Mouse (Mus musculus): ENCODE measurements around the gene Usp19. TPM values are rescaled to one million over a fixed set of nuclear protein-coding genes. Genes with fewer than 3 reads are reported as not detected.

Gene Usp19
- polyA plus RNA-seq, 1 experiment = 173 TPM

DNA sequence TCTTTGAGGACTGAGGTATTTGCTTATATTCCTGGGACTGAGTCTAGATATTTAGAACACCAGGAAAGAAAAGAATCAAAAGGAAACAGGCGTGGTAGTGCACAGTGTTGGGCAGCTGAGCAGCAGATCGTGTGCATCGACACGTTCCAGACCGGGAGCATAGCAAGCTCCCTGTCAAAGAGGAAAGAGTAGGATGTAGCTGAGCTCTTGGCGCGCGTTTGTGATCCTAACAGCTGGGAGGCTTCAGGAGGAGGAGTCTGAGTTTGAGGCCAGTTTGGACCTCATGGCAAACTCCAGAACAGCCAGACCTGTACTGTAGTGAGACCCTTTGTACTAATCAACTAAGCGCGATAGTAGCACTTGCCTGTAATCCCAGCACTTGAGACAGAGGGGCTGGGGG is 28.2 kb upstream of the Usp19 start:
- Histone ChIP-seq H3K27ac (ENCODE audit: insufficient read depth, low read length) (no peak overlapping the region), H3K4me1 (ENCODE audit: control insufficient read depth, insufficient read depth, low read length) (peaks cover 8% of the 10 kb centered on the region; the same call in 1 of the 2 replicates), H3K4me3 (ENCODE audit: insufficient read depth, low read length) (no peak overlapping the region)
- TF ChIP-seq CTCF (IDR thresholded peaks at IDR 0.05; ENCODE audit: extremely low read depth, insufficient read depth, low read length) = no peak
- TF ChIP-seq POLR2A (IDR thresholded peaks at IDR 0.05; ENCODE audit: extremely low read depth, insufficient read depth, low read length) = no peak

DNA sequence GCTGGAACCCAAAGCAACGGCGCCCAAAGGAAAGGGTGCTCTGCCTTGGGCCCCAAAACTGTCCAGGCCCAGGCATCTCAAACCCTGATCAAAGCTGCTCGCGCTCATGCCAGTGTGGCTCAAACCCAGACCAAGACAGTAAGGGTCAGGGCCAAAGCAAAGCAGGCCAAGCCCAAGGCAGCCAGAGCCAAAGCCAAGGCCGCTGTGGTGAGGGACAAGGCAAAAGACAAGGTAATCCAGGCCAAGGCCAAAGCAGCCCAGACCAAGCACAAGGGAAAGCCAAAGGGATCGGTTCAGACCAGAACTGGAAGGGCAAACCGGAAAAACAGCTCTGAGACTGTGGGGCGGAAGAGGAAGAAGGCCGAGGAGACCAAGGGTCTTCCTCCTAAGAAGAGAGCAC is 26.7 kb upstream of the Usp19 start:
- H3K4me1 ChIP-seq (ENCODE audit: control insufficient read depth, insufficient read depth, low read length) = peaks cover 8% of the 10 kb centered on the region; the same call in 1 of the 2 replicates
- H3K4me3 ChIP-seq (ENCODE audit: insufficient read depth, low read length) = no peak overlapping the region
- TF ChIP-seq CTCF (IDR thresholded peaks at IDR 0.05; ENCODE audit: extremely low read depth, insufficient read depth, low read length) (no peak), POLR2A (IDR thresholded peaks at IDR 0.05; ENCODE audit: extremely low read depth, insufficient read depth, low read length) (no peak)
- no peak overlapping the region for H3K27ac ChIP-seq (ENCODE audit: insufficient read depth, low read length)

DNA sequence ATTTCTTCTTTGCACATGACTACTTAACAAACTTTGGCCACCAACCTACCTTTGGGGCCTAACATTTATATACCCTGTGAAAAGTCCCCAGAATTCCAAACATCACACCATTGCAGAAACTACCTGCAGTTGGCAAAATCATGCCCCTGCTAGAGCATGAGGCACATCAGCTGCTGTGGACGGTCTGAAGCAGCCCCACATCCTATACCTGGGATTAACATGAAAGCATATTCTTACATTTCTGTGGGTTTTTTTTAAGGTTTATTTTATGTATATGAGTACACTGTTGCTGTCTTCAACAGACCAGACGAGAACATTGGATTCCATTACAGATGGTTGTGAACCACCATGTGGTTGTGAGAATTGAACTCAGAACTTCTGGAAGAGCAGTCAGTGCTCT is 24.2 kb upstream of the Usp19 start:
- Histone ChIP-seq H3K4me3 (ENCODE audit: insufficient read depth, low read length) (no peak overlapping the region), H3K27ac (ENCODE audit: insufficient read depth, low read length) (no peak overlapping the region), H3K4me1 (ENCODE audit: control insufficient read depth, insufficient read depth, low read length) (peaks cover 8% of the 10 kb centered on the region; the same call in 1 of the 2 replicates)
- TF ChIP-seq POLR2A (IDR thresholded peaks at IDR 0.05; ENCODE audit: extremely low read depth, insufficient read depth, low read length) = no peak
- no peak for TF ChIP-seq CTCF (IDR thresholded peaks at IDR 0.05; ENCODE audit: extremely low read depth, insufficient read depth, low read length)

DNA sequence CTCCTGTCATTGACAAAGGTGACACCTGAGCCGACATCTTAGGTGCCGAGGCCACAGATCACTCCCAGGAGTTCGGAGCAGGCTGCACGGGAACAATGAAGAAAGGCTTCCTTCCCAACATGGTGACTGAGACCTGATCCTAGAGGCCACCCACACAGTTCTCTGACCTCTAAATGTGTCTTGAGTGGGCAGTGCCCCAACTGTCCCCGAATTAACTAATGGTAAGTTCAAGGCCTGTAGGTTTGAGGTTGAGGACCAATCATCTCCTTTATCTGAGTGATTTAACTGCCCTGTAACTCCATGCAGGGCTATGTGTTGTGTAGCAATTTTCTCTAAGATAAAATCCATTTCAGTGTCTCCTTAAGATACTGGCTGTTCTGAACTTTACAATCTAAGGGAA is 21.0 kb upstream of the Usp19 start:
- Histone ChIP-seq H3K4me1 (ENCODE audit: control insufficient read depth, insufficient read depth, low read length) (no peaks in the 10 kb centered on the region; the same call in none of the 2 replicates), H3K4me3 (ENCODE audit: insufficient read depth, low read length) (no peak overlapping the region), H3K27ac (ENCODE audit: insufficient read depth, low read length) (no peak overlapping the region)
- TF ChIP-seq POLR2A (IDR thresholded peaks at IDR 0.05; ENCODE audit: extremely low read depth, insufficient read depth, low read length) (no peak), CTCF (IDR thresholded peaks at IDR 0.05; ENCODE audit: extremely low read depth, insufficient read depth, low read length) (no peak)

DNA sequence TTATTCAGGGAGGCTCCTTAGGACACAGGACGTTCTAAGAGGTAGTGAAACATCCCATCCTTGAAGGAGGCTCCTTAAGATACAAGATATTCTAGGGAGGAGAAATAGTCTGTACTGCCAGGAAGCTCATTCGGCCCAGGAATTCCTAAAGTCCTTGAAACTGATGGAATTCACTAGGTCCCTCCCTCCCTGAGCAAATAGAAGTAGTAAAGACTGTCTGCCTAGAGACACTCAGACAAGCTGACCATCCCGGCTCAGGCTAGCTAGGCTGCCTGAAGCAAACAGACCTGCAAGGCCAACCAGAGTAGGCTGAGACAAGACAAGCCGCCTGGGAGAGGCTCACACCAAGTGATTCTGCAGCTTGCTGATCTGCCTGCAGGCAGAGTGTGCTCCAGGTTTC is 20.6 kb upstream of the Usp19 start:
- no peak for TF ChIP-seq CTCF (IDR thresholded peaks at IDR 0.05; ENCODE audit: extremely low read depth, insufficient read depth, low read length)
- no peak for TF ChIP-seq POLR2A (IDR thresholded peaks at IDR 0.05; ENCODE audit: extremely low read depth, insufficient read depth, low read length)
- H3K27ac ChIP-seq (ENCODE audit: insufficient read depth, low read length) = no peak overlapping the region
- no peak overlapping the region for H3K4me3 ChIP-seq (ENCODE audit: insufficient read depth, low read length)
- H3K4me1 ChIP-seq (ENCODE audit: control insufficient read depth, insufficient read depth, low read length) = no peaks in the 10 kb centered on the region; the same call in none of the 2 replicates

DNA sequence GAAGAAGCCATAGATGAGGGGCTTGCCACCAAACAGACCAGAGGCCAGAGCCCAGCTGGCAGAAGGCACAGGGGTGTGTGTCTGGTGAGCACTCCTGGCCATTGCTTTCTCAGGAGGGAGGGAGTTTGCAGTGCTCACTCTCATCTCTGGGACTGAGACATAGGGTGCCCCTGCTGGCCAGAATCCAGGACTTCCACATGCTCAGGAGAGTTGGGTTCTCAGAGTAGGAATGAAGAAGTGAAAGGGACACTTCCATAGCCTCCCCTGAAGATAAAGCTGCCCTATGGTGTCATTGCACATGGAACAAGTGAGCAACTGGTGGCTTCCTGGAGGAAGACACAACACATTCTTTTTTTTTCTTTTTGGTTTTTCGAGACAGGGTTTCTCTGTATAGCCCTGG is 15.9 kb upstream of the Usp19 start:
- Histone ChIP-seq H3K4me3 (ENCODE audit: insufficient read depth, low read length) (no peak overlapping the region), H3K4me1 (ENCODE audit: control insufficient read depth, insufficient read depth, low read length) (no peaks in the 10 kb centered on the region; the same call in none of the 2 replicates), H3K27ac (ENCODE audit: insufficient read depth, low read length) (no peak overlapping the region)
- TF ChIP-seq POLR2A (IDR thresholded peaks at IDR 0.05; ENCODE audit: extremely low read depth, insufficient read depth, low read length) = no peak
- no peak for TF ChIP-seq CTCF (IDR thresholded peaks at IDR 0.05; ENCODE audit: extremely low read depth, insufficient read depth, low read length)

DNA sequence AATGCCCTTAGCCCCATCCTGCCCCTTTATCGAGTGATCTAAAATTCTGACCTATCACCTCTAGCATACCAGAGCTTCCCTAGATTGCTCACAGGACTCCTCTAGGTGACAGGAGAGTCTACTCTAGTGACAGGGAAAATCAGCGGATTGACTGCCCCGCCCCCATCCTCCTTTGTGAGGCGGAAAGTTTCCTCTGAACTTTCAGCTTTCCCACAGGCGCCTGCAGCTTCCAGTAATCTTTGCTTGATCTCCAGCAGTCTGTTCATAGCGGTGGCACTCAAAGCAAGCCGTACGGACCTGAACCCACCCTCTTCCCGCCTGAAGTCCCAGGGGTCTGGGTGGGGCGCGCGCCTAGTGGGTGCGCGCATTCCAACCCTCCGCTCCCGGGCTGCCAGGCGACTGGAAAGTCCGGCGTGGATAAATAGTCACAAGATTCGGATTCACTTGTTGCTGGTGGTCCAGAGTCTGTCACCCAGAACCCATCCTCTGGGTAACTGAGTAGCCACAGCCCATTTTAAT is 11.7 kb upstream of the Usp19 start:
- Histone ChIP-seq H3K4me3 (ENCODE audit: insufficient read depth, low read length) (peak overlapping the region; percentile 13; the same call in 1 of the 2 replicates), H3K27ac (ENCODE audit: insufficient read depth, low read length) (no peak overlapping the region; the same call in 1 of the 2 replicates), H3K4me1 (ENCODE audit: control insufficient read depth, insufficient read depth, low read length) (no peaks in the 10 kb centered on the region)
- no peak for TF ChIP-seq CTCF (IDR thresholded peaks at IDR 0.05; ENCODE audit: extremely low read depth, insufficient read depth, low read length)
- no peak for TF ChIP-seq POLR2A (IDR thresholded peaks at IDR 0.05; ENCODE audit: extremely low read depth, insufficient read depth, low read length)

DNA sequence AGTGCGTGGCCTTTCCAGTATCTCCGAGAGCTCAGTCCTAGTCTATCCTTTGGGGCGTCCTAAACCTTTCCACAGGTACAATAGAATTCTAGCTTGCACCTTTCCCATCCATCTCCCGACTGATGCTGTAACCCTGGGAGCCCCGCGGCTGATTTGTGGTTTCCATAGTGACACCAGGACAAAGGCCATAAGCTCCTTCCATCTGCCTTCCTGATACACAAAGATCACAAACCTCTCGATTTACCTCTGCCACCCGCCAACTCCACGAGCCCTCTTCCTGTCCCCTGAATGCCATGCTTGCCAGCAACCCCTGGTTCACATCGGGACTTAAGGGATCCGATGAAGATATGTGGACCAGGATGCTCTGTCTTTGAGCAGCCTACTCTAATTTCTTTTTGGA is 11.2 kb upstream of the Usp19 start:
- no peak for TF ChIP-seq POLR2A (IDR thresholded peaks at IDR 0.05; ENCODE audit: extremely low read depth, insufficient read depth, low read length)
- TF ChIP-seq CTCF (IDR thresholded peaks at IDR 0.05; ENCODE audit: extremely low read depth, insufficient read depth, low read length) = no peak
- no peak overlapping the region; the same call in 1 of the 2 replicates for H3K27ac ChIP-seq (ENCODE audit: insufficient read depth, low read length)
- H3K4me3 ChIP-seq (ENCODE audit: insufficient read depth, low read length) = no peak overlapping the region; the same call in 1 of the 2 replicates
- H3K4me1 ChIP-seq (ENCODE audit: control insufficient read depth, insufficient read depth, low read length) = no peaks in the 10 kb centered on the region

DNA sequence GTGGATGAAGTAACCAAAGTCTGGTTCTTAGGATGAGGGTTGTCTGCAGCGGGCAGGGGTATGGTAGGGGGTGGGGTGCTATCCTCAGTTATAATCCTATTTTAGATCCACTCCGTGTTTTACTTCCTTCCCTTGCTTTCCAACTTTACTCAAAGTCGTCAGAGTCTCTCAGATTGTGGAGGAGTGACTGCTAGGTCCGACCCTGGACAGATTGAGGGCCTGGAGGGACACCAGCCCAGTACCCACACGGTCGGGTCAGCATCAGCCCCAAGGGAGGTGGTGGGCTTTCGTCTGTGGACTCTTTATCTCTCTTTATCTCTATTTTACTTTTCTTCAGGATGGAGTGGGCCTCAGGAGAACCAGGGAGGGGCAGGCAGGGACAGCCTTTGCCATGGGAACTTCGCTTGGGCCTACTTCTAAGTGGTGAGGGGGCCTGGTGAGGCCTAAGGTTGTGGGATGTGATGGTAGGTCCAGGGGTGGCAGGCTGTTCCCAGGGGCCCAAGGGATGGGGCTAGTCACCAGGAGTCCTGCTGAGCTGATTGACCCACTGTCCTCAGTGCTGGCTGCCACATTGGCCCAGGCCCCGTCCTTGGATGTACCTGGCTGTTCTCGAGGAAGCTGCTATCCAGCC is 10.6 kb upstream of the Usp19 start, which contains the start of gene Lamb2:
TSS of gene Lamb2 (plus strand) at position 16 of the 631 bp plus-strand sequence.
- H3K4me1 ChIP-seq (ENCODE audit: control insufficient read depth, insufficient read depth, low read length) = no peaks in the 10 kb centered on the region
- H3K27ac ChIP-seq (ENCODE audit: insufficient read depth, low read length) = no peak within 1 kb of the TSS; the same call in none of the 2 replicates
- peak within 1 kb of the TSS; percentile 30 for H3K4me3 ChIP-seq (ENCODE audit: insufficient read depth, low read length)
- TF ChIP-seq POLR2A (IDR thresholded peaks at IDR 0.05; ENCODE audit: extremely low read depth, insufficient read depth, low read length) = no peak
- no peak for TF ChIP-seq CTCF (IDR thresholded peaks at IDR 0.05; ENCODE audit: extremely low read depth, insufficient read depth, low read length)
